Mouse (Mus musculus): ENCODE measurements around the gene Slamf7.
A peak's percentile ranks its signal among the peaks of the same experiment; 100 is the strongest.

Gene Slamf7

GRCm38 (mm10) chr1:171630912-171631311, 21.9 kb downstream of the Slamf7 start:
- Histone ChIP-seq H3K9me3 (ENCODE audit: low read length) (no peaks in the 10 kb centered on the region), H3K4me3 (replicated peaks; ENCODE audit: low read length) (no peak overlapping the region), H3K36me3 (ENCODE audit: insufficient read depth, low read length) (no peaks in the 10 kb centered on the region), H3K27me3 (ENCODE audit: insufficient read depth, low read length) (no peaks in the 10 kb centered on the region), H3K4me1 (replicated peaks; ENCODE audit: low read depth, low read length) (no peaks in the 10 kb centered on the region)
- TF ChIP-seq NANOG (IDR thresholded peaks at IDR 0.05; ENCODE audit: borderline replicate concordance, low read length) (no peak), POU5F1 (IDR thresholded peaks at IDR 0.05; ENCODE audit: borderline replicate concordance, low read length) (no peak), CTCF (conservative IDR thresholded peaks at IDR 0.05; ENCODE audit: low read length) (no peak)

- Histone ChIP-seq H3K4me3 (replicated peaks; ENCODE audit: low read length) (no peak overlapping the region), H3K4me1 (replicated peaks; ENCODE audit: low read depth, low read length) (no peaks in the 10 kb centered on the region), H3K27me3 (ENCODE audit: insufficient read depth, low read length) (no peaks in the 10 kb centered on the region), H3K36me3 (ENCODE audit: insufficient read depth, low read length) (no peaks in the 10 kb centered on the region), H3K9me3 (ENCODE audit: low read length) (no peaks in the 10 kb centered on the region)
- TF ChIP-seq CTCF (conservative IDR thresholded peaks at IDR 0.05; ENCODE audit: low read length) (no peak), NANOG (IDR thresholded peaks at IDR 0.05; ENCODE audit: borderline replicate concordance, low read length) (no peak)
Observed at GRCm38 (mm10) chr1:171630041-171630440, 22.8 kb downstream of the Slamf7 start.

GRCm38 (mm10) chr1:171629168-171629567, 23.7 kb downstream of the Slamf7 start:
- H3K4me3 ChIP-seq (replicated peaks; ENCODE audit: low read length), result no peak overlapping the region
- no peaks in the 10 kb centered on the region for H3K9me3 ChIP-seq (ENCODE audit: low read length)
- H3K36me3 ChIP-seq (ENCODE audit: insufficient read depth, low read length), result no peaks in the 10 kb centered on the region
- no peak for TF ChIP-seq CTCF (conservative IDR thresholded peaks at IDR 0.05; ENCODE audit: low read length)
- TF ChIP-seq POU5F1 (IDR thresholded peaks at IDR 0.05; ENCODE audit: borderline replicate concordance, low read length), result no peak
- no peak for TF ChIP-seq NANOG (IDR thresholded peaks at IDR 0.05; ENCODE audit: borderline replicate concordance, low read length)
- H3K27me3 ChIP-seq (ENCODE audit: insufficient read depth, low read length), result no peaks in the 10 kb centered on the region
- H3K4me1 ChIP-seq (replicated peaks; ENCODE audit: low read depth, low read length), result no peaks in the 10 kb centered on the region

GRCm38 (mm10) chr1:171627801-171628200, 25.0 kb downstream of the Slamf7 start:
- Histone ChIP-seq H3K4me3 (replicated peaks; ENCODE audit: low read length) (no peak overlapping the region), H3K27me3 (ENCODE audit: insufficient read depth, low read length) (no peaks in the 10 kb centered on the region), H3K36me3 (ENCODE audit: insufficient read depth, low read length) (no peaks in the 10 kb centered on the region), H3K9me3 (ENCODE audit: low read length) (no peaks in the 10 kb centered on the region), H3K4me1 (replicated peaks; ENCODE audit: low read depth, low read length) (no peaks in the 10 kb centered on the region)
- TF ChIP-seq POU5F1 (IDR thresholded peaks at IDR 0.05; ENCODE audit: borderline replicate concordance, low read length), result no peak
- TF ChIP-seq NANOG (IDR thresholded peaks at IDR 0.05; ENCODE audit: borderline replicate concordance, low read length), result no peak
- TF ChIP-seq CTCF (conservative IDR thresholded peaks at IDR 0.05; ENCODE audit: low read length), result no peak

- no peak for TF ChIP-seq NANOG (IDR thresholded peaks at IDR 0.05; ENCODE audit: borderline replicate concordance, low read length)
- no peak for TF ChIP-seq CTCF (conservative IDR thresholded peaks at IDR 0.05; ENCODE audit: low read length)
- TF ChIP-seq POU5F1 (IDR thresholded peaks at IDR 0.05; ENCODE audit: borderline replicate concordance, low read length), result no peak
- no peaks in the 10 kb centered on the region for H3K36me3 ChIP-seq (ENCODE audit: insufficient read depth, low read length)
- H3K9me3 ChIP-seq (ENCODE audit: low read length), result no peaks in the 10 kb centered on the region
- H3K27me3 ChIP-seq (ENCODE audit: insufficient read depth, low read length), result no peaks in the 10 kb centered on the region; the same call in 1 of the 2 replicates
- no peaks in the 10 kb centered on the region for H3K4me1 ChIP-seq (replicated peaks; ENCODE audit: low read depth, low read length)
- no peak overlapping the region for H3K4me3 ChIP-seq (replicated peaks; ENCODE audit: low read length)
Observed at GRCm38 (mm10) chr1:171620091-171620490, 32.7 kb downstream of the Slamf7 start.

GRCm38 (mm10) chr1:171619645-171620044, 33.2 kb downstream of the Slamf7 start:
- Histone ChIP-seq H3K9me3 (ENCODE audit: low read length) (no peaks in the 10 kb centered on the region), H3K27me3 (ENCODE audit: insufficient read depth, low read length) (no peaks in the 10 kb centered on the region; the same call in 1 of the 2 replicates), H3K36me3 (ENCODE audit: insufficient read depth, low read length) (no peaks in the 10 kb centered on the region), H3K4me1 (replicated peaks; ENCODE audit: low read depth, low read length) (no peaks in the 10 kb centered on the region), H3K4me3 (replicated peaks; ENCODE audit: low read length) (no peak overlapping the region)
- no peak for TF ChIP-seq CTCF (conservative IDR thresholded peaks at IDR 0.05; ENCODE audit: low read length)
- no peak for TF ChIP-seq POU5F1 (IDR thresholded peaks at IDR 0.05; ENCODE audit: borderline replicate concordance, low read length)
- TF ChIP-seq NANOG (IDR thresholded peaks at IDR 0.05; ENCODE audit: borderline replicate concordance, low read length), result no peak

GRCm38 (mm10) chr1:171619001-171619400, 33.8 kb downstream of the Slamf7 start:
- H3K9me3 ChIP-seq (ENCODE audit: low read length), result no peaks in the 10 kb centered on the region

GRCm38 (mm10) chr1:171616881-171617515, 35.8 kb downstream of the Slamf7 start:
- Histone ChIP-seq H3K4me3 (replicated peaks; ENCODE audit: low read length) (no peak overlapping the region), H3K27me3 (ENCODE audit: insufficient read depth, low read length) (no peaks in the 10 kb centered on the region; the same call in none of the 2 replicates), H3K4me1 (replicated peaks; ENCODE audit: low read depth, low read length) (no peaks in the 10 kb centered on the region), H3K9me3 (ENCODE audit: low read length) (no peaks in the 10 kb centered on the region), H3K36me3 (ENCODE audit: insufficient read depth, low read length) (no peaks in the 10 kb centered on the region)
- TF ChIP-seq NANOG (IDR thresholded peaks at IDR 0.05; ENCODE audit: borderline replicate concordance, low read length) (no peak), CTCF (conservative IDR thresholded peaks at IDR 0.05; ENCODE audit: low read length) (no peak), POU5F1 (IDR thresholded peaks at IDR 0.05; ENCODE audit: borderline replicate concordance, low read length) (no peak)

More at GRCm38 (mm10) chr1:171619001-171619400, 33.8 kb downstream of the Slamf7 start:
- Histone ChIP-seq H3K4me1 (replicated peaks; ENCODE audit: low read depth, low read length) (no peaks in the 10 kb centered on the region), H3K4me3 (replicated peaks; ENCODE audit: low read length) (no peak overlapping the region), H3K27me3 (ENCODE audit: insufficient read depth, low read length) (no peaks in the 10 kb centered on the region; the same call in 1 of the 2 replicates), H3K36me3 (ENCODE audit: insufficient read depth, low read length) (no peaks in the 10 kb centered on the region)
- TF ChIP-seq POU5F1 (IDR thresholded peaks at IDR 0.05; ENCODE audit: borderline replicate concordance, low read length), result no peak
- TF ChIP-seq NANOG (IDR thresholded peaks at IDR 0.05; ENCODE audit: borderline replicate concordance, low read length), result no peak
- TF ChIP-seq CTCF (conservative IDR thresholded peaks at IDR 0.05; ENCODE audit: low read length), result no peak

- Histone ChIP-seq H3K36me3 (ENCODE audit: insufficient read depth, low read length) (no peaks in the 10 kb centered on the region), H3K4me1 (replicated peaks; ENCODE audit: low read depth, low read length) (no peaks in the 10 kb centered on the region), H3K9me3 (ENCODE audit: low read length) (no peaks in the 10 kb centered on the region), H3K4me3 (replicated peaks; ENCODE audit: low read length) (no peak overlapping the region), H3K27me3 (ENCODE audit: insufficient read depth, low read length) (no peaks in the 10 kb centered on the region; the same call in none of the 2 replicates)
- TF ChIP-seq CTCF (conservative IDR thresholded peaks at IDR 0.05; ENCODE audit: low read length) (peak; percentile 49), POU5F1 (IDR thresholded peaks at IDR 0.05; ENCODE audit: borderline replicate concordance, low read length) (no peak)
Observed at GRCm38 (mm10) chr1:171613962-171614361, 38.9 kb downstream of the Slamf7 start.
